Mouse (Mus musculus): ENCODE measurements at regions not wholly inside any gene's neighbourhood (a gene's known extent, or its start where the extent isn't known, plus 50 kb on each side); places are given as distances from the start of the nearest gene placed in this dataset.

DNA sequence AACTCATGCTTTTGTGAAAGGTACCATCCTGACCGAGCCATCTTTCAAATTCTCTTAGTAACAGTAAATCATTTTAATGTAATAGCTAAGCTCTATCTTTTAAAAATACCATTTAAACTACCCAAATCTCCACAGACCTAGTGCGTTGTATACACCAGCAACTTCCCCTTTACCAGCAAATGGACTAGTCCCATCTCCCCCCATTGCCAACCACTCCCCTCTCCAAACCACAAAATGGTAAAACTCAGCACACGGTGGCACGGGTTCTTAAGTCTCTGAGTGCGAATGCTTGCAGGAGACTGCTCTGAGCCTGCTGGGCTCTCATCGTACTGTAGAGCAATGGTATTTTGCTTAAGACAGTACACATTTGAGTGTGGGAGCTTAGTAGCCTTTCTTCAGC lies 106.7 kb upstream of the Atp1b1 start:
- TF ChIP-seq CTCF (IDR thresholded peaks at IDR 0.05; ENCODE audit: extremely low read depth, insufficient read depth, insufficient read length, insufficient replicate concordance) (no peak), POLR2A (IDR thresholded peaks at IDR 0.05; ENCODE audit: low read depth, low read length) (no peak)
